In genomic region chr11:52767921-52768320, GRCm38 (mm10) we compare ENCODE assay signal across 21 mouse cellular contexts. TPM values are rescaled to one million over a fixed set of nuclear protein-coding genes. Genes with fewer than 3 reads are reported as not detected.
"Had no signal": no experiment of that assay in that cellular context is flagged by ENCODE, and none has a peak within 500 bp of the region (broad histone marks: within the 10 kb centered on the region; RNA-seq: fewer than 3 reads in every experiment).

No protein-coding gene starts in this region.

- H3K36me3 ChIP-seq: lung, embryonic 15.5 days; midbrain, embryonic 13.5 days; midbrain, embryonic 15.5 days; neural tube, embryonic 12.5 days had no signal

- ATAC-seq: lung, postnatal 0 days; midbrain, embryonic 13.5 days; midbrain, embryonic 15.5 days had no signal

- H3K4me3 ChIP-seq: lung, embryonic 15.5 days; megakaryocyte, embryonic 14.5 days; midbrain, embryonic 13.5 days; midbrain, embryonic 15.5 days; neural tube, embryonic 12.5 days had no signal

- H3K9me3 ChIP-seq: lung, embryonic 15.5 days; megakaryocyte, embryonic 14.5 days; midbrain, embryonic 13.5 days; midbrain, embryonic 15.5 days; neural tube, embryonic 12.5 days had no signal

- H3K9ac ChIP-seq: liver, embryonic 14.5 days; lung, embryonic 15.5 days; midbrain, embryonic 13.5 days; midbrain, embryonic 15.5 days; neural tube, embryonic 12.5 days had no signal

- H3K27ac ChIP-seq: liver, embryonic 14.5 days; lung, embryonic 15.5 days; macrophage; midbrain, embryonic 13.5 days; midbrain, embryonic 15.5 days; neural tube, embryonic 12.5 days had no signal

- H3K4me2 ChIP-seq: lung, embryonic 15.5 days; midbrain, embryonic 11.5 days; midbrain, embryonic 13.5 days; midbrain, embryonic 15.5 days; neural tube, embryonic 12.5 days had no signal

- DNase-seq: lung, adult 2 months; lung, postnatal 14 days; lung, postnatal 36 days; right cerebral cortex, adult 18-20 months; right cerebral cortex, postnatal 25 days; right cerebral cortex, postnatal 4 days; spleen, adult 18-20 months; thymus, adult 18-20 months; thymus, postnatal 14 days; thymus, postnatal 36 days had no signal

RNA-seq across cellular contexts. Expression of gene Fstl4, which starts 3.5 kb away (rescaled TPM):
- total RNA-seq: monocyte, adult 5-6 weeks; neutrophil, adult 5-6 weeks had no signal
- polyA plus RNA-seq: macrophage had no signal
